Mouse (Mus musculus): Measurements from ENCODE around the gene Odf2. TPM values are rescaled to one million over a fixed set of nuclear protein-coding genes. Genes with fewer than 3 reads are reported as not detected.

Gene Odf2
- polyA plus RNA-seq, 1 experiment from 2014 or later, result 66.8 TPM

GRCm38 (mm10) chr2:29980661-29981060 is 91.6 kb downstream of the Odf2 start:
- Histone ChIP-seq H3K27ac (replicated peaks) (no peak overlapping the region), H3K4me2 (no peak overlapping the region), H3K4me3 (replicated peaks) (no peak overlapping the region), H3K36me3 (peaks cover 82% of the 10 kb centered on the region), H3K27me3 (replicated peaks) (no peaks in the 10 kb centered on the region), H3K9me3 (replicated peaks) (no peaks in the 10 kb centered on the region), H3K9ac (replicated peaks) (no peak overlapping the region), H3K4me1 (peaks cover 6% of the 10 kb centered on the region; the same call in 1 of the 2 replicates)
- no peak for ATAC-seq (ENCODE audit: low FRiP score)
- WGBS, result 93% methylated on average over 1 of the region's 1 CpGs

Small RNAs within 50 kb of the gene (microRNA-seq; reads per million reads assigned to microRNA genes)
- gene Mir219a-2, result not detected
- gene Mir219b, result not detected

Other genes with a start within 250 kb of the Odf2 start
- gene Gm13420, start 137.5 kb upstream of the Odf2 start, polyA plus RNA-seq (2015; fragmentation: Nextera tagmentation; extraction: Ambion mirVana), result 0.19 and 0.33 TPM in 2 replicates
- not detected in 2 replicates for gene Gm13547, start 129.9 kb upstream of the Odf2 start, polyA plus RNA-seq (2015; fragmentation: Nextera tagmentation; extraction: Ambion mirVana)
- 41.2 and 44.7 TPM in 2 replicates for gene Coq4, start 101.7 kb upstream of the Odf2 start, polyA plus RNA-seq (2015; fragmentation: Nextera tagmentation; extraction: Ambion mirVana)
- 33.2 and 35.5 TPM in 2 replicates for gene Trub2, start 100.7 kb upstream of the Odf2 start, polyA plus RNA-seq (2015; fragmentation: Nextera tagmentation; extraction: Ambion mirVana)
- 43.0 and 48.9 TPM in 2 replicates for gene Slc27a4, start 86.6 kb upstream of the Odf2 start, polyA plus RNA-seq (2015; fragmentation: Nextera tagmentation; extraction: Ambion mirVana)
- 27.7 and 28.3 TPM in 2 replicates for gene Urm1, start 69.1 kb upstream of the Odf2 start, polyA plus RNA-seq (2015; fragmentation: Nextera tagmentation; extraction: Ambion mirVana)
- 25.8 and 27.4 TPM in 2 replicates for gene Cercam, start 20.1 kb upstream of the Odf2 start, polyA plus RNA-seq (2015; fragmentation: Nextera tagmentation; extraction: Ambion mirVana)
- 64.8 and 66.1 TPM in 2 replicates for gene Gle1, start 46.2 kb downstream of the Odf2 start, polyA plus RNA-seq (2015; fragmentation: Nextera tagmentation; extraction: Ambion mirVana)
- gene Sptan1, start 76.3 kb downstream of the Odf2 start, polyA plus RNA-seq (2015; fragmentation: Nextera tagmentation; extraction: Ambion mirVana), result 186 and 213 TPM in 2 replicates
- 63.0 and 72.9 TPM in 2 replicates for gene Wdr34, start 159.7 kb downstream of the Odf2 start, polyA plus RNA-seq (2015; fragmentation: Nextera tagmentation; extraction: Ambion mirVana)
- 285 and 330 TPM in 2 replicates for gene Set, start 168.2 kb downstream of the Odf2 start, polyA plus RNA-seq (2015; fragmentation: Nextera tagmentation; extraction: Ambion mirVana)
- 2.0 and 3.1 TPM in 2 replicates for gene Pkn3, start 188.5 kb downstream of the Odf2 start, polyA plus RNA-seq (2015; fragmentation: Nextera tagmentation; extraction: Ambion mirVana)
- gene Zdhhc12, start 204.4 kb downstream of the Odf2 start, polyA plus RNA-seq (2015; fragmentation: Nextera tagmentation; extraction: Ambion mirVana), result 31.6 and 33.6 TPM in 2 replicates
- 12.4 and 14.5 TPM in 2 replicates for gene Zer1, start 235.4 kb downstream of the Odf2 start, polyA plus RNA-seq (2015; fragmentation: Nextera tagmentation; extraction: Ambion mirVana)
- gene Tbc1d13, start 244.5 kb downstream of the Odf2 start, polyA plus RNA-seq (2015; fragmentation: Nextera tagmentation; extraction: Ambion mirVana), result 11.3 TPM in 2 replicates

Data from neural tube, embryonic 15.5 days (tissue).